Mouse (Mus musculus): ENCODE measurements around the gene Cib1.
A peak's percentile ranks its signal among the peaks of the same experiment; 100 is the strongest.

Gene Cib1

DNA sequence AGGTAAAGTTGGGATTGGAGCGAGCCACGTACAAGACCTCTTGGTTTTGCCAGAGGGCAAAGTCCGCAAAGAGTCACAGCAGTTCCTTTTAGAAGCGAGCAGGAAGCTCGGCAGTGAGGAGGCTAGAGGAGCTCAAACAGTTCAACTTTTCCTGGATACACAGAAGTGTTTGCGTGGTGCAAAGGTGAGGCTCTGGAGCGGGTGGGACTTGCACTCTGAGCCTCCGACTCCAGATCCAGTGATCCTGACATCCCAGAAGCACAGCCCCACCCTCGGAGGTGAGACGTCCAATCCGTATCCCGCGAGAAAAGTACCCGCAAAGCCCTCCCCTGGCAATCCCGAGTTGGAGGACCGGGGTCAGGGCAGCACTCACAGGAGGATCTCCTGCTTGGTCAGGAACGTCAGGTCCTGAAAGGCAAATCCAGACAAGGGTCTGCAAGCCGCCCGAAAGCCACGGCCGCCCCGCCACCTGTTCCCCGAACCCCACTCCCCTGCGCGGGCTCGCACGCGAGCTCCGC is 583 bp downstream of the Cib1 start:
- no peak for DNase-seq (ENCODE audit: low spot score)

DNA sequence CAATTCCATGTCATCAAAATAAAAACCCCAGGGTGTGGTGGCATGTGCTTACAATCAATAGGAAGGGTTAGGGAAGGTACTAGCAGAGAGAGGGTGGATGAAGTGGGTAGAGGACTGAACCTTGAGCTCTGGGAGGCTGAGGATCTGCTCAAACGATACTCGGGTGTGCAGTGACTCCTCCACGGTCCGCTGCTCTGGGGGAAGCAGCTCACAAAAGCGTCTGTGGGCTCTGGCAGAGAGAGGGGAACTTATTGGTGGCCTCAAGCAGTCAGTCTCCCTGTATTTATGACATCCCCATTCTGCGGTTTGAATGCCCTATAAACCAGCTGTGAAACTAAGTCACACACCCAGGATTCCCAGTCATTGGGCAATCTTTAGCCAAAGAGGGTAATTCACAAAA is 2.4 kb downstream of the Cib1 start:
- DNase-seq (ENCODE audit: low spot score), result no peak

DNA sequence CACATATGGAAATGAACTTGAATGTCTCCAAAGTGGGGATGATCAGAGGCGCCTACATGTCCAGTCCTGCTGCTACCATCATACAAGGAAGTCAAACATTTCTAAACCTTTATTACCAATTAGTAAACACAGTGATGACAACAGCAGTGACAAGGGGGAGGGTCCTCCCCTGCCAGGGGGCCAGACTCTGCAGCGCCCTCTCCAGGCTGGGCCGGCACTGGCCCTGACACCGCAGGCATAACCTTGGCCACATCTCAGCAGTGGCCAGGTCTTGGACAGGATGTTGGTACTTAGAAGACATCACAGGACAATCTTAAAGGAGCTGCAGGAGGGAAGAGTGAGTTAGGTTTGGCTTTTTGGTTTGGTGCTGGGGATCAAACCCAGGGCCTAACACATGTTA is 5.5 kb downstream of the Cib1 start:
- DNase-seq (ENCODE audit: low spot score), result no peak

GRCm38 (mm10) chr7:80221179-80221750 is 11.3 kb downstream of the Cib1 start:
- DNase-seq (ENCODE audit: low spot score), result no peak

DNA sequence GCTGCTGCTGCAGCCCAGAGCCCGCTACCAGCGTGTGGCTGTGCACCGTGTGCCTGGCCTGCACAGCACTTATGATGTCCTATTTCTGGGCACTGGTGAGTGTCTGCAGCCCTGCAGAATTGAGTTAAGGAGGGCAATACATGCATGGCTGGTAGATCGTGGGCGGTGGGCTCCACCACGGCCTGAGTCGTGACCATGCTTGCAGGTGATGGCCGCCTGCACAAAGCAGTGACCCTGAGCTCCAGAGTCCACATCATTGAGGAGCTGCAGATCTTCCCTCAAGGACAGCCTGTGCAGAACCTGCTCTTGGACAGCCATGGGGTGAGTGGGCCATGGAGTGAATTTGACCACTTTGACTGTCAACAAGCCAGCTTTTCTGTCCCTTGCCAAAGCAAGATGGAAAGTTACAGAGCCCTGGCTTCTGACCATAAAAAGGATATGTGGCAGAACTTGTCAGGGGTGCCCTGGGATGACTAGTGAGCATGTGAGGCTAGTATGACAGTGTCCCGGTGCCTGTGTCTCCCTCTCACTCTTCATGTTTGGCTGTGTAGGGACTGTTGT is 12.3 kb downstream of the Cib1 start:
- DNase-seq (ENCODE audit: low spot score), result no peak

DNA sequence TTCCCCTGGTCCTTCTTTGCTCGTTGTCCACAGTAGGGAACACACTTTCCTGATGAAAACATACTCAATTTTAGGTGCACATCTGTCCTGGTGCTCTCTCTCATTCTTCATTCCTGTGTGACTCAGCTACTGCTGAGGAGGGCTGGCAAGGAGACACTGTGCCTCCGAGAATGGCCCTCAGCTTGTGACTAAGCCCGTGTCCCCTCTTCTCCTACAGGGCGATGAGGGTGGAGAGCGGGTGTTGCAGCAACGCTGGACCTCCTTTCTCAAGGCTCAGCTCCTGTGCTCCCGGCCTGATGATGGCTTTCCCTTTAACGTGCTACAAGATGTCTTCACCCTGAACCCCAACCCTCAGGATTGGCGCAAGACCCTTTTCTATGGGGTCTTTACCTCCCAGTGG is 13.9 kb downstream of the Cib1 start:
- no peak for DNase-seq (ENCODE audit: low spot score)

GRCm38 (mm10) chr7:80216566-80216965 is 16.0 kb downstream of the Cib1 start:
- DNase-seq (ENCODE audit: low spot score), result no peak

DNA sequence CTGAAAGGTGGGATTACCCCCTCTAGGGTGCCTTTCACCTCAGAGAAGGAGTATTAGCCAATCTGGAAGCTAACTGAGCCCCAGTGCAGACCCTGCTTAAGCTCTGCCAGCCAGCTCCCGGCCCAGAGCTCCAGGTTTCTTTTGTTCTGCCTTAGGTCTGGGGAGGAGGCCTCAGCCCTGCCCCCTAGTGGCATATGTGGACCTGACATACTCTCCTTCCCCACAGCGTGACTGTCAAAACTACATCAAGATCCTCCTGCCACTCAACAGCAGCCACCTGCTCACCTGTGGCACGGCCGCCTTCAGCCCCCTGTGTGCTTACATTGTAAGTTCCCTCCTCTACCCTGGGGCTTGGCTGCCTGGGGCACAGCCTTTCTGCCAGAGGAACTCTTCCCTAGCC is 17.2 kb downstream of the Cib1 start:
- DNase-seq (ENCODE audit: low spot score), result peak; percentile 90

GRCm38 (mm10) chr7:80214459-80214858 is 18.2 kb downstream of the Cib1 start:
- no peak for DNase-seq (ENCODE audit: low spot score)

GRCm38 (mm10) chr7:80213604-80214003 is 19.0 kb downstream of the Cib1 start:
- DNase-seq (ENCODE audit: low spot score), result no peak

DNA sequence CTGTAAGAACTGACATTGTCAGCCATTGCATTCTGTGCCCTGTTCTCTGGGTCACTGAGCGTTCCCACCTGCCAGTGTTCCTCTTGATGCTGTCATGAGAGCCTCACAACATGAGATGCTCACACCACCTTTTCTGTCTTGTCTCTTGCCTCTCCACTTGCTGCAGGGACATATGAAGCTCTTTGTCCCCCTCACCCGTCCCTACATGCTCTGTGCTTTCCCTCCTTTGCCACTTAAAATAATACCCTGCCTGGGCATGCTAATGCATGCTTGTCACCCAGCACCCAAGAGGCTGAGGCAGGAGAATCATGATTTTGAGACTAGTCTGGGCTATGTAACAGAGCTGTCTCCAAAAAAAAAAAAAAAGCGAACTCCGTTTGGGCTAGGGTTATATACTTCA is 21.6 kb downstream of the Cib1 start:
- DNase-seq (ENCODE audit: low spot score), result no peak

DNA sequence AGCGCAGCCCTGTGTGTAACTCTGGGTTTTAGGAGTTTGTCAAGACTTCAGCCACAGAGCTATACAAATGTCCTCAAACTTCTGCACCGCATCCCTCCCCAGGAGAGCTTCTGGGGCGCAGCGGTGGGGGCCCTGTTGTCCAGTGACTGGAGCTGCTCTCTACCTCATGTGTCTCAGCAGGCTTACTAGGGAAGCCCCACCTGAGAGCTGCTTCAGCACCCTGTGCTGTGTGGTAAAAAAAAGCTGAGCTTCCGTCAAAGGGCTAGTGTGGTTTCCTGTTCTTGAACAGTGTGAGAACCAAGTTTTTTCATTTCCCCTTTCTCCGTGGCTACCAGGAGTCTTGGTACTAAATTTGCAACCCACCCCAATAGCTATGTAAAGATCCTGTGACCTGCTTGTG is 22.9 kb downstream of the Cib1 start:
- no peak for DNase-seq (ENCODE audit: low spot score)

GRCm38 (mm10) chr7:80208738-80209430 is 23.7 kb downstream of the Cib1 start:
- no peak for DNase-seq (ENCODE audit: low spot score)

GRCm38 (mm10) chr7:80208026-80208642 is 24.5 kb downstream of the Cib1 start:
- no peak for DNase-seq (ENCODE audit: low spot score)

DNA sequence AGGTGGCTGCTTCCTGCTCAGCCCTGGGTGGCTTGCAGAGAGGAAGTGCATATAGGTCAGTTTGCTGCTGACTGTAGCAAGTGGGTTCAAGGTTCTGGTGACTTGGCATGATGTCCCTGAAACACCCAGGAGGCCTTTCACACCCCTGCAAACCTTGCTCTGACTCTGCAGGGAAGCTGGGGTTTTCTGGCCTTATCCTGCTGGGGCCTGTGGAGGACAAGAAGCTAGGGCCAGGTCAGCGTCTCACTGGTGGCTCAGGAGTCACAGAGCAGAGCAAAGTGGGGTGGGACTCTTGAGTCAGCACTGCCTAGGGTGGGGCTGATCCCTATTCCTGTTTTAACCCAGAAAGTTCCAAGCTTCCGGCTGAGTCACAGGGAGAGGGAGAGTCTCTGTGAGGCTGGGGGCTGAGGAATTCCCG is 25.3 kb downstream of the Cib1 start:
- DNase-seq (ENCODE audit: low spot score), result no peak

DNA sequence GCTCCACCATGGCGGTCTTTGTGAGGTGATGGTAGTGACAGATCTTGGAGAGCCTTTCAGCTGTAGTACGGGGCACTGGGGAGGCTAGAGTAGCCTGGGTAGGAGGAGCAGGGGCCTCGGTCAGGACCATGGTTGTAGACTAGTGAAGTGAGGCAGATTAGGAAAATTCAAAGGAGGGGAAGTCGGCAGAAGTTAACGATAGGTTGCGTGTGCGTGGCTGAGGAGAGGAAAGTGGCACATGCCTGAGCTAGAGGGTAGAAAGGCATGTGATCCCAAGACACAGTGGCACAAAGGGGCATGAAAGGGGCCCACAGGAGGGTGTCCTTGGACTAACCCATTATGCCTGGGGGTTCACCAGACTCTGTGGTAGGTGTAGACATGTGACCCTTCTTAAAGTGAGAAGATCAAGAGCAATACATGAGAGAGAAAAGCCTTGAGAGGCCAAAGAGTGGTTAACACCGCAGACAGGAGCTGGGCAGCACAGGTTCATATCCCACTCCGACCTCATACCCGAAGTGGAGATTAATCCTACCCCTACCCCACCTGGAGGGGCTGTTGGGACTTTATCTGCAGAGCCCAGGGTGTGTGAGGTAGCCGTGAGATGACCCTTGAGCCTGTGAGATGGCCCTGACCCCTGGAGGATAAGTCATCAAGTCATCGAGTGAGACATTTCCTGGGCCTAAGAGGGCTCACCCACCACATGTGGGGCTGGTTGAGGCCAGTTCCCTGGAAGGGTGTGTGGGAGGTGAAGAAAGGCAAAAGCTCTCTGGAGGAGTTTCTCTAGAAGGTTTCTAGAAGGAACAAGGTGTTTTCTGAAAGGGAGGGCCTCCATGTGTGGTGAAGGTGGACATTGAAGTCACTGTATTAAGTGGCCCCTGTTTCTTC is 26.7 kb downstream of the Cib1 start:
- DNase-seq (ENCODE audit: low spot score), result no peak

DNA sequence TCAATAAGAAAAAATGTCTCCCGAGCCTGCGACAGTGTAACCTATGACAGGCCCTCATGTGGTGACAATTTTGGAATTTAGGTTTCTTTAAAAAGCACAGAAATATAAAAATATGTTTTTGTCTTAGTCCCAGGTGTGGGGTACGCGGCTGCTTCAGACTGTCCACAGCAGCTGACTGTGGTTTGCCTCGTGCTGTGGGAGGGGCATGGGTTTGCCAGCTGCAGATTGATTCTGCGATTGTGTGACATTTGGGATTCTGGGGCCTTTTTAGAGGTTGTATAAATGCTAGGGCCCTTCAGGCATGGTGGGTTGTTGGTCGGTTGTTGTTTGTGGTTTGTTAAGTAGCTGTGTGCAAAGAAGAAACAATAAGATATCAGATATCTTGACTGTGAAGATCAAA is 27.7 kb downstream of the Cib1 start:
- no peak for DNase-seq (ENCODE audit: low spot score)

DNA sequence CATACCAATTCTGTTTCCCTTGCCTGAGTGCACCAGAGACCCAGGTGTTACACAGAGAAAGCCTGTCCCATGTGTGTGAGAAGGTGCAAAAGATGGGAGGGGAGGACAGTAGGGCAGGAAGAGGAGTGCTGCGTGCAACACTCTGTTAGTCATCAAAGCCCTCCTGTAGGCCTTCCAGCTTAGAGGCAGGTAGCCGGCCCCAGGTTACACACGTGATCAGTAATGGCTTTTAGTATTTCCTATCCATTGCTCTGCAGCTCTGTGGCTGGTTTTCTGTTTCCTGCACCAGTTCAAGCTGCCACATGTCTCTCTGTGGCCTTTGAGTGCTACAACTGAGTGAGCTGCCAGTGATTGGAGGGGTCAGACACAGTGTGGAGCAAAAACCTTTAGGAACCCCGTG is 28.3 kb downstream of the Cib1 start:
- DNase-seq (ENCODE audit: low spot score), result no peak

DNA sequence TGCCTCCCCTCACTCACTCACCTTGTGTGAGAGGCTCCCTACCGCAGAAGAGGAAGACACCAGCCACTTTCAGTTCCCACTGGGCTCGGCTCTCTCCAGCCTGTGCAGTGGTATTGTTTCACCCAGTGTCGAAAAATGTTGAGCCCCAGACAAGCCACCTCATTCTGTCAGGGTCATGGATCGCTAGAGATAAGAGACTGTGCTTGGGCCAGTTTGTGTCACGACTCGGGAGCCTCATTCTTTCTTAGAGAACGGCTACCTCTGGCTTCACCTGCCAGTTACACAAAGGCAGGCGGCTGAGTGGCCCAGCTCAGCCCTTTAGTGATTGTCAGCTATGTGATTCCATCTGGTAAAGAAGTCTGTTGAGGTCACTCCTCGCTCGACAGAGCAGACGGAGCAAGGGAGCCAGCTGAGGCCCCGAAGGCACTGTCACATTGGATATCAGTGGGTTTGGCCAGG is 28.9 kb downstream of the Cib1 start:
- DNase-seq (ENCODE audit: low spot score), result peak; percentile 51

DNA sequence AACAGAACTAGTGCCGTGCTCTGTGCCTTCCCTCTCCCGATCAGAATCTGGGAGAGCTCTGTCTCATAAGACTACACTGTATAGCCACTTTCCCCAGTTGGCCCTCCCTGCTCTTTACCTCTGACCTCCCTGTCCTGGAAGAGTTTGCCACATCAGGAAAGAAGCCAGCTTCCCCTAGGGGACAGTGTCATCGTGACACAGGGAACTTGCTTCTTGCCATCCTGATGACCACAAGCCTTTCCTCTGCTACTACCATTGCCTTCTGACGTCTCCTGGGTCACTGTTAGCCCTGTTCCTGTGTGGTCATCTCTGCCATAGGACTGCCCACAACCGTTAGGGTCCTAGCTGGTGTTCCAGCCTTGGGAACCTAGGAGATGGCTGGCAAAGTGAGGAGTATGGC is 29.7 kb downstream of the Cib1 start:
- DNase-seq (ENCODE audit: low spot score), result no peak

DNA sequence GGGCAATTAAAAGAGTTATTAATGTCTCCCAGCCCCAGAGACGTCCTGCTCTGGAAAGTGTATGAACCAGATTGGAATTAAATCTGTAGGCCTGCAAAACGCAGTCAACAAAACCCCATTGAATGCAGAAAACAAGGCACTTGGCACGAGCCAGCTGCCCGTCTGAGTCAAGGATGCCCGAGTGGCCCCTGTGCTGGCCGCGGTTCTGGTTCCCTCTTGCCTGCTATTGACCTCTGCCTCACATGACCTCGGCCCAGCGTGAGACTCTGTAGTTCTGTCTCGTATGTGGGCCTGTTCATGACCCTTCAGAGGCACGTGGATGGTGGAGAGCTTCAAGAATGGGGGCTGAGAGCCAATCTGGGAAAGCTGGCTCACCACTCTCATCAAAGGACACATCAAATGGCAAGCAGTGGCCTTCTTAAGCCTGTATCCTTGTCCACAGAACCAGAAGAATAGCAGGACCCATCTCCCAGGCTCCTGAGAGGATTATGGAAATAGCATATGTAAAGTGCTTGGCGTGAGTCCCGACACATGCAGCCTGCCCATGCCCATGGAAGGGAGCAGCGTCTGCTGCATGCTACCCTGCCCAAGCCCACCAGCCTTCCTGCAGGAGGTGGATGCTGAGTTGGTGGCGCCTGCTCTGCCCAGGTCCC is 30.6 kb downstream of the Cib1 start:
- DNase-seq (ENCODE audit: low spot score), result no peak

Data from retina, embryonic 14.5 days (tissue).